Mouse (Mus musculus) c-Kit-negative CD71-positive TER-119-positive erythroid progenitor cells, embryonic 14.5 days (primary cell): ENCODE data around the gene Pum1.
"Not testable (repeated sequence)": the region's sequence is repeated elsewhere in the genome, so short reads cannot be mapped to it uniquely, and the experiment has no call there.

ENCODE experiments used
- DNase-seq: peaks from one replicate; pipeline ENCODE4 v3.0.0-alpha.2; 2013; ENCODE audit warnings: low read depth, low spot score

Gene Pum1

DNA sequence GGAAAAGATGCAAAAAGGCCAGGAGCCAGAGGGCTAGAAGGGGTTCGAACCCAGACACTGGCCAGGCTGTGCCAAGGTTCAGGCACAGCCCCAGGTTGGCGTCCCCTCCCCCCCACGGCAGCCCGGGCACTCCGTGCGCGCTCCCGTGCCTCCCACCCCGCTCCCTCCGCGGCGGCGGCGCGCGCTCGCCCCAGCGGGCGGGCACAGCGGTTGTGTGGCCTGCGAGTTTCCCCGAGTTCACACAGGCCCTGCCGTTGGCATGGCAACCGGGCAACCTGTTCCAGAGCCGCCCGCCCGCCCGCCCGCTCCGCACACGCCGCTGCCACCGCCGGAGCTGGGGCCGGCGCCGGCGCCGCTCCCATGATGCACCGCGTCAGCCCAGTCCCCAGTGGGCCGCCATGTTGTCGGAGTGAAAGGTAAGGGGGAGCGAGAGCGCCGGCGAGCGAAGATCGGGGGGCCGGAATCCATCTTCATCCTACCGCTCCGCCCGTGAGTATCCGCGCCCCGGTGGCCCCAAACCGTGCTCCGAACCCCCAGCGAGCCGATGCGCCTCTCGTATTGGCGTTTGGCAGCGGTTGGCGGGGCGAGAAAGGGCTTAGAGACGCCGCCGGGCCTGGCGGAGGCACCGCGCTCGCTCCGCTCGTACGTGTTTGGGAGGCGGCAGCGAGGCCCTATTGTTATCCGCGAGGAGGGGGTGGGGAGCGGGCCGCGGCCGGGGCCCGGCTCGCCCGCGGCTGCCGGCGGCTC, at the start of gene Pum1:
TSS of gene Pum1 (plus strand) at position 343 of the 747 bp plus-strand sequence.
- DNase-seq: peak; percentile 92

- DNase-seq: no peak
Observed at GRCm38 (mm10) chr4:130629391-130629790, 33.7 kb upstream of the Pum1 start.

DNA sequence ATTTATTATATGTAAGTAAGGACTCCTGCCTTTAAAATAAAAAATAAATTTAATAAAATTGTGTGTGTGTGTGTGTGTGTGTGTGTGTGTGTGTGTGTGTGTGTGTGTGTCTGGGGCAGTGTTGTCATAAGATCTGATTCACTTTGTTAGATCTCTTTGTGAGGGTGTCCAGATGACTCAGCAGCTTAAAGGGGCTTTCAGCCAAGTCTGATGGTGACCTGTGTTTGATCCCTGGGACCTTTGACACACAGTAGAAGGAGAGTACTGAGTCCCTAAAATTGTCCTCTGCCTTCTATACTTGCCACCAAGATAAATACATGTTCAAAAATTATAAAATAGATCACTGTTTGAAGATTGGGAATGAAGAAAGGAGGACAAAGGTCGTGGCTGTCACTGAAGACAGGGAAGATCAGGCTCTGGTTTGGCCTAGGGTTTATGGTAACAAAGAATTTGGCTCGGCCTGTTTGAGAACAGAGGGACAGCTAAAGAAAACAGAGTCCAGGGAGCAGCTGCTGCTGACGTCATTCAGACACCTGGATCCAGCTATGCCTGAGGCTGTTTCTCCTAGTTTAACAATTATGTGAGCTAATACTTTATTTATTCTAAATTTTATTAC, 32.8 kb upstream of the Pum1 start:
- DNase-seq: no peak

DNA sequence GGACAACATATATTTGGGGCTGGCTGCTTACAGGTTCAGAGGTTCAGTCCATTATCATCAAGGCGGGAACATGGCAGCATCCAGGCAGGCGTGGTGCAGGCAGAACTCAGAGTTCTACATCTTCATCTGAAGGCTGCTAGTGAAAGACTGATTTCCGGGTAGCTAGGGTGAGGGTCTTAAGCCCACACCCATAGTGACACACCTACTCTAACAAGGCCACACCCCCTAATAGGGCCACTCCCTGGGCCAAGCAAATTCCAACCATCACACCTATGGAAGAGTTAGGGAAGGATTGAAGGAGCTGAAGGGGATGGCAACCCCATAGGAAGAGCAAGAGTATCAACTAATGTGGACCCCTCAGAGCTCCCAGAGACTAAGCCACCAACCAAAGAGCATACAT, 28.0 kb upstream of the Pum1 start:
- DNase-seq: not testable (repeated sequence)

DNA sequence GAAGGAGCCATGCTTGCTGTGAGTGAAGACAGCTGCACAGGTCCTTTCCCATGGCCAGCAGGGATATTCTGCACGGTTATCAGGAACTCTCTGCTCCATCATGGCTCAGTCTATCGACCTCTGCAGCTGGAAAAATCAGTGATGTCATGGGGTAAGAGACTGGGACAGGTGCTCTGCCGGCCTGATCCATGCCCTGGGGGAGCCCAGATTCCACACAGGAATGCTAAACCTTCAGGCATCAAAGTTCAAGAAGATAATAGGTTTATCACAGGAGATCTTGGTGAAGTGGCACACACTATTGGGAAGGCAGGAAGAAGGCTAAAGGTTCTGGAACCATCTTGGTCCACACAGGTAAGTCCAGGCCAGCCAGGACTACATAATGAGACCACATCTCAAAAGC, 26.4 kb upstream of the Pum1 start:
- no peak for DNase-seq

DNA sequence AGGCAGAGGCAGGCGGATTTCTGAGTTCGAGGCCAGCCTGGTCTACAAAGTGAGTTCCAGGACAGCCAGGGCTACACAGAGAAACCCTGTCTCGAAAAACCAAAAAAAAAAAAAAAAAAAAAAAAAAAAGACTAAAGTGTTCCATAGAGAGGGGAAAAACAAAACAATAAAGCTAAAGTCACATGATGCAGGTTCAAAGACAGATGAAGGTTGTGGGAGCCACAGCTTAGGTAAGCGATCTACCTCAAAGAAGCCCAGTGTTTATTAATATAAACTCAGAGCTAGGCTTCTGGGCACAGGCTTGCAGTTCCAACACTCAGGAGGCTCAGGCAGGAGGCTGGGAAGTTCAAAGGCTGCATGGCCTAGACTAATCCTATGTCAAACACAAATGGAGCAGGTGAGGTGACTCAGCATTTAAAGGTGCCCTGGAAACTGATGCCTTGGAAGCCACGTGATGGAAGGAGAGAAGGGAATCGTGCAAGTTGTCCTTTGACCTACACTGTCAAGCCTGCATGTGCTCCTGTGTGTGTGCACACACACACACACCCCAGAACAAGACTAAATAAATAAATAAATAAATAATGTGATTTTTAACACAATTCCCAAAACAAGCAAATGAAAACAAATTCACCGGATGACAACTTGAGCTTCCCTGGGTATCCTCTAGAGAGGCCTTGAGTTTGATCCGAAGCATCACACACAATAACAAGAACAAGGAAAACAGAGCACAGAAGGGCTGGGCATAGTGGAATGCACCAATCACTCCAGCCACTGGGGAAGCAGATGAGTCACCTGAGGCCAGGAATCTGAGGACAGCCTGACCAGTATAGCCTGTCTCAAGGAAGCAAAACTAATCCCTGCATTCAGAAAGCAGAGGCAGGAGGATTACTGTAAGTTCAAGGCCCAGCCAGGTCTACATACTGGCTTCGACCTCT, 25.4 kb upstream of the Pum1 start:
- DNase-seq: no peak

- no peak for DNase-seq
Observed at GRCm38 (mm10) chr4:130640031-130640717, 22.9 kb upstream of the Pum1 start.

GRCm38 (mm10) chr4:130642468-130642867, 20.7 kb upstream of the Pum1 start:
- DNase-seq: no peak

DNA sequence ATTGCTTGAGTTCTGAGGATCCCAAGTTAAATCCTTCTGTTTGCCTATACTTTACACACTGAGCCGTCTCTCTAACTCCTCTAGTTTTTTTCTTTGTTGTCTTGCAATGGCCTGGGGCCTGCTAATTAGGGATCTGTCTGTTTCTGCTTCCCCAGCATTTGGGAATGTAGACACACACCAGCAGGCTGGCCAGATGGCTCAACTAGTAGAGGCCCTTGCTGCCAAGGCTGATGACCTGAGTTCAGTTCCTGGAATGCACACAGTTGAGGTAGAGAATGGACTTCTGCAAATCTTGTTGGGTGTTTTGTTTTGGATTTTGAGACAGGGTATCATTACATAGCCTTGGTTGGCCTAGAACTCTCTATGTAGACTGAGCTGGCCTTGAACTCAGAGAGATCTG, 17.7 kb upstream of the Pum1 start:
- DNase-seq: no peak

DNA sequence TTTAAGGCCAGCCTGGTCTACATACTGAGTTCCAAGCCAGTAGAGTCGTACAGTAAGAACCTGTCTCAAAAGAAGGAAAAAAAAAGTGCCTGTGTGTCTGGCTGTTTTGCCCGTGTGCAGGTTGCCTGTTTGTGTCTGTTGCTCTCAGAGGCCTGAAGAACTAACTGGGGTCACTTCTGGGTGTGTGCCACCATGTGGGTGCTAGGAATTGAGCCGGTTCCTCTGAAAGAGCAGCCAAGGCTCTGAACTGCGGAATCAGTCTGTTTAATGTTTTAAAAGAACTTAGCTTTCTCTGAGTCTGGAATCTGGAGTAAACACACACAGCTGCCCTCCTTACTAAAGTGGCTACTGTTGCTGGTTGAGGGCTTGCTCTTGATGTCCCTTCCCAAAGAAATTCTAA, 11.8 kb upstream of the Pum1 start:
- DNase-seq: no peak

DNA sequence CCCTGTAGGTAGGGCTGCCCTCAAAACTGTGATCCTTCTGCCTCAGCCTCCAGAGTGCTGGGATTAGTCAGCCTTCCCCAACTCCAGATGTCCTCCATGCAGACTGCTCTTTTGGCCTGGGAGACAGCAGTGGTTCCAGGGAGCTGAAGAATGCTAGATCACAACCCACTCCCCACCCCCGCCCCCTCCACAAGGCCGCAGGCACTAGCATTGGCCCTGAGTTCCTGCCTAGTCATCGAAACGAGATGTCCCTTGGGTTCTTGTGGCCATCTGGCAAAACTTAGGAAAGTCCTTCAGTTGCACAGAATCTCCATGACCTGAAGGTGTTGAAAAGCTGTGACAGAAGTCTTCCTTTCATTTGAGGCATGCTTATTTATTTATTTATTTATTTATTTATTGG, 10.6 kb upstream of the Pum1 start:
- no peak for DNase-seq

GRCm38 (mm10) chr4:130657820-130658565, 5.1 kb upstream of the Pum1 start:
- no peak for DNase-seq

- DNase-seq: no peak
Observed at GRCm38 (mm10) chr4:130659470-130659869, 3.7 kb upstream of the Pum1 start.

DNA sequence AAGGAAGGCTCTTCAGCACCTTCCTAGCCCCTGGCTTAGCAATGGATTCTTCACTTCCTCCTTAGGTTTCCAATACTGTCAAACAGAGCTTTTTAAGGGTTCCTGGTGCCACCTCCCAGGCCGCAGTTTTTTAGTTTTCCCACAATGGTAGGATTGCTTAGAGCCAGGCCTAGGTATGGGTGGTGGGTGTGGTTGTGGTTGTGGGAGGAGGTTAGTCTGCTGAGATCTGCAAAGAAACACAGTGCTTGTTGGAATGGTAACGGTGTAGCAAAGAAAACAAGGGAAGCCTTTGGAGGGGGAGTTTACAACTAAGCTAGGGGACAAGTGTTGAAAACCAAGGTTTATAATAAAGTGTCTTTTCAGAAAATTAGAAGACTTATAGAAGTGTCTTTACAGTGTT, 3.0 kb upstream of the Pum1 start:
- DNase-seq: no peak

- DNase-seq: peak; percentile 49
Observed at GRCm38 (mm10) chr4:130661151-130661550, 2.0 kb upstream of the Pum1 start.

- DNase-seq: not testable (repeated sequence)
Observed at GRCm38 (mm10) chr4:130662305-130662704, 816 bp upstream of the Pum1 start.

GRCm38 (mm10) chr4:130663810-130664401, 785 bp downstream of the Pum1 start:
- DNase-seq: peak; percentile 39

DNA sequence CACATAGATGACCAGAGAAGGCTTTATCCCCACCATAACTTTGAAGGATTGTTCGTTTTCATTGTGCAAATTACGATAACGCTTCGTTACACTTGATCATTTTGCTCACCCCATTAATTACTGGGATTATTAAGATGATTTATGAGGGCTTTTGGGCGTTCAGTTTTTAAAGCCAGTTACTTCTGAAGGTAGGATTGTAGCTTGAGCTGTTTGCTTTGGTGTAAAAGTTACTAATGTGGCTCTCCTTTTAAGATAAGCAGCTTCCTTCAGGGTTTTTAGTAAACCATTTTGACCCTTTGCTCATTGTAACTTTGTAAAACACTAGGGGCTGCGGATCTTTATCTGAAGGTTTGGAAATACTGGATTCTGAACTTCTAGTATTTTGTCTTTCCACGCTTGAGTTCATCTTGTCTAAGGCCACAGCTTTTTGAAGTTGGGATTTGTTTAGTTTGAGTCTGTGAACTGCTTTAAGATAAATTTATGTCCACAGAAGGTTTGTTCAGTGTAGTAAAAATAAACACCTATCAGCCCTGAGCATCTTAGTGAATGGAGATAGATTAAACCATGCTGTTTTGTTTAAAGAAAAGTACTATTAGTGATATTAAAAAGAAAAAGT, 1.4 kb downstream of the Pum1 start:
- no peak for DNase-seq

GRCm38 (mm10) chr4:130665176-130665575, 2.1 kb downstream of the Pum1 start:
- no peak for DNase-seq

GRCm38 (mm10) chr4:130667686-130668085, 4.6 kb downstream of the Pum1 start:
- DNase-seq: no peak
